Mouse (Mus musculus) kidney, postnatal 0 days (tissue): ENCODE measurements around the gene Upf3b. TPM values are rescaled to one million over a fixed set of nuclear protein-coding genes. Genes with fewer than 3 reads are reported as not detected.

Experiments
- ATAC-seq: fragments of 200-750 bp; cut with Nextera tagmentation; replicated peaks from 2 replicates; pipeline ENCODE4 v1.8.0; 2017; ENCODE audit warnings: low read depth, moderate number of reproducible peaks, moderate TSS enrichment, moderate library complexity; ENCODE audit not compliant: low FRiP score
- DNase-seq: peaks from one replicate; pipeline ENCODE4 v3.0.0-alpha.2; 2016; ENCODE audit warnings: low spot score
- H3K27ac ChIP-seq: fragments of 300-500 bp; sonication (generic); 2 replicates; pipeline ENCODE4 v1.5.1; 2014; ENCODE audit warnings: mild to moderate bottlenecking
- H3K27me3 ChIP-seq: fragments of 300-500 bp; sonication (generic); 2 replicates; pipeline ENCODE4 v1.6.1; 2014; ENCODE audit warnings: low read length, mixed read lengths; ENCODE audit not compliant: insufficient read depth
- H3K36me3 ChIP-seq: fragments of 300-500 bp; sonication (generic); 2 replicates; pipeline ENCODE4 v1.6.1; 2014; ENCODE audit warnings: low read length, mixed read lengths; ENCODE audit not compliant: insufficient read depth
- H3K4me1 ChIP-seq: fragments of 300-500 bp; sonication (generic); replicated peaks from 2 replicates; pipeline ENCODE4 v1.6.1; 2014; ENCODE audit warnings: antibody characterized with exemption, low read length, mixed read lengths; ENCODE audit not compliant: insufficient read depth
- H3K4me2 ChIP-seq: fragments of 300-500 bp; sonication (generic); 2 replicates; pipeline ENCODE4 v1.6.1; 2014; ENCODE audit warnings: mild to moderate bottlenecking, low read length, moderate library complexity, mixed read lengths
- H3K4me3 ChIP-seq: fragments of 300-500 bp; sonication (generic); replicated peaks from 2 replicates; pipeline ENCODE4 v1.5.1; 2014; ENCODE audit warnings: low read depth, low read length
- H3K9ac ChIP-seq: fragments of 300-500 bp; sonication (generic); 2 replicates; pipeline ENCODE4 v1.6.1; 2014; ENCODE audit warnings: low read depth, low read length
- H3K9me3 ChIP-seq: fragments of 300-500 bp; sonication (generic); replicated peaks from 2 replicates; pipeline ENCODE4 v1.6.1; 2016; ENCODE audit warnings: low read length, inconsistent platforms, mixed read lengths
- CTCF ChIP-seq: IDR thresholded peaks from 2 replicates; pipeline ENCODE4 v1.5.1; 2016; ENCODE audit warnings: antibody characterized with exemption, low read depth, mild to moderate bottlenecking, moderate library complexity
- WGBS: fragments of 180-500 bp; shearing (Covaris S2); extraction: QIAGEN DNeasy Blood & Tissue Kit; methylation state at CpG from one replicate; pipeline ENCODE4 v1.1.7; 2014; 5-methylcytosine and 5-hydroxymethylcytosine counted together
- polyA plus RNA-seq: library from polyadenylated mRNA; unstranded; fragments of >200 nt; fragmentation: Nextera tagmentation; extraction: Ambion mirVana; gene quantifications from 2 replicates; pipeline ENCODE4 v1.2.1, GENCODE M21; 2015

The Upf3b gene
- polyA plus RNA-seq, 1 experiment from 2014 or later = 17.2 TPM

GRCm38 (mm10) chrX:37125511-37125910, 15.4 kb upstream of the Upf3b start:
- DNase-seq = no peak
- no peaks in the 10 kb centered on the region for H3K4me1 ChIP-seq
- no peaks in the 10 kb centered on the region for H3K36me3 ChIP-seq
- 90% methylated on average over 7 of the region's 7 CpGs for WGBS
- no peak overlapping the region for H3K27ac ChIP-seq
- ATAC-seq = no peak
- H3K4me2 ChIP-seq = no peak overlapping the region
- no peak overlapping the region for H3K9ac ChIP-seq
- no peak overlapping the region for H3K4me3 ChIP-seq
- H3K9me3 ChIP-seq = no peaks in the 10 kb centered on the region
- no peaks in the 10 kb centered on the region for H3K27me3 ChIP-seq
- no peak for TF ChIP-seq CTCF

GRCm38 (mm10) chrX:37120212-37120611, 10.1 kb upstream of the Upf3b start:
- H3K27me3 ChIP-seq = no peaks in the 10 kb centered on the region
- ATAC-seq (no peak), DNase-seq (no peak)
- TF ChIP-seq CTCF = no peak
- no peaks in the 10 kb centered on the region for H3K9me3 ChIP-seq
- no peak overlapping the region for H3K4me2 ChIP-seq
- 69% methylated on average over 5 of the region's 5 CpGs for WGBS
- no peaks in the 10 kb centered on the region for H3K36me3 ChIP-seq
- H3K4me1 ChIP-seq = no peaks in the 10 kb centered on the region
- no peak overlapping the region for H3K4me3 ChIP-seq
- no peak overlapping the region for H3K27ac ChIP-seq
- H3K9ac ChIP-seq = no peak overlapping the region

- ATAC-seq (no peak), DNase-seq (no peak)
- Histone ChIP-seq H3K9me3 (no peaks in the 10 kb centered on the region), H3K4me3 (no peak overlapping the region), H3K27ac (no peak overlapping the region), H3K9ac (no peak overlapping the region), H3K4me2 (no peak overlapping the region), H3K36me3 (no peaks in the 10 kb centered on the region), H3K27me3 (no peaks in the 10 kb centered on the region), H3K4me1 (no peaks in the 10 kb centered on the region)
- 59% methylated on average over 3 of the region's 3 CpGs for whole genome bisulfite sequencing
- TF ChIP-seq CTCF = no peak
Measured at GRCm38 (mm10) chrX:37119585-37119984, 9.5 kb upstream of the Upf3b start.

GRCm38 (mm10) chrX:37117085-37117484, 7.0 kb upstream of the Upf3b start:
- 0 out of 2 replicates have a peak, but pooled peaks have one; percentile 43 for ATAC-seq
- WGBS = 40% methylated on average over 4 of the region's 5 CpGs
- Histone ChIP-seq H3K4me1 (no peaks in the 10 kb centered on the region), H3K27ac (no peak overlapping the region), H3K9ac (no peak overlapping the region), H3K36me3 (no peaks in the 10 kb centered on the region), H3K27me3 (no peaks in the 10 kb centered on the region), H3K9me3 (no peaks in the 10 kb centered on the region), H3K4me3 (no peak overlapping the region), H3K4me2 (no peak overlapping the region)
- DNase-seq = no peak
- TF ChIP-seq CTCF = no peak

- no peak for DNase-seq
- no peak for ATAC-seq
- 76% methylated on average over 4 of the region's 4 CpGs for WGBS
- Histone ChIP-seq H3K4me3 (no peak overlapping the region), H3K27me3 (no peaks in the 10 kb centered on the region), H3K4me2 (no peak overlapping the region), H3K9me3 (no peaks in the 10 kb centered on the region), H3K4me1 (no peaks in the 10 kb centered on the region), H3K27ac (no peak overlapping the region), H3K9ac (no peak overlapping the region), H3K36me3 (no peaks in the 10 kb centered on the region)
- TF ChIP-seq CTCF = no peak
Measured at GRCm38 (mm10) chrX:37110881-37111193, 715 bp upstream of the Upf3b start.

- Histone ChIP-seq H3K9me3 (no peaks in the 10 kb centered on the region), H3K4me1 (no peaks in the 10 kb centered on the region), H3K4me2 (peak overlapping the region; percentile 66), H3K36me3 (no peaks in the 10 kb centered on the region), H3K27me3 (no peaks in the 10 kb centered on the region), H3K9ac (peak overlapping the region; percentile 69), H3K27ac (peak overlapping the region; percentile 85), H3K4me3 (peak overlapping the region; percentile 52)
- DNase-seq (peak; percentile 4), ATAC-seq (peak; percentile 78)
- no peak for TF ChIP-seq CTCF
- 20% methylated on average over 27 of the region's 27 CpGs for WGBS
Measured at GRCm38 (mm10) chrX:37109526-37110192, 463 bp downstream of the Upf3b start.

GRCm38 (mm10) chrX:37103826-37104225, 6.3 kb downstream of the Upf3b start:
- Histone ChIP-seq H3K9ac (no peak overlapping the region), H3K4me1 (no peaks in the 10 kb centered on the region), H3K4me3 (no peak overlapping the region), H3K9me3 (no peaks in the 10 kb centered on the region), H3K36me3 (no peaks in the 10 kb centered on the region), H3K27me3 (no peaks in the 10 kb centered on the region), H3K4me2 (no peak overlapping the region), H3K27ac (no peak overlapping the region)
- no peak for ATAC-seq
- WGBS = 77% methylated on average over 2 of the region's 2 CpGs
- TF ChIP-seq CTCF = peak; percentile 44; the same call in 1 of the 2 replicates
- no peak for DNase-seq
